Mouse (Mus musculus): Measurements from ENCODE around the gene Grhl1. TPM values are rescaled to one million over a fixed set of nuclear protein-coding genes. Genes with fewer than 3 reads are reported as not detected.
A peak's percentile ranks its signal among the peaks of the same experiment; 100 is the strongest.
"Not testable (repeated sequence)": the region's sequence is repeated elsewhere in the genome, so short reads cannot be mapped to it uniquely, and the experiment has no call there.

The Grhl1 gene
- polyA plus RNA-seq, 2 experiments: 0.20 to 0.45 TPM

GRCm38 (mm10) chr12:24634212-24634611 is 62.1 kb downstream of the Grhl1 start:
- H3K9me3 ChIP-seq (ENCODE audit: control insufficient read depth, low read length): no peaks in the 10 kb centered on the region
- H3K4me1 ChIP-seq (replicated peaks; ENCODE audit: control insufficient read depth in 2 of 2, insufficient read depth in 2 of 2, low read length in 1 of 2): peaks cover 27 to 39% of the 10 kb centered on the region in 2 experiments
- H3K9ac ChIP-seq (replicated peaks): peak overlapping the region; percentile 34; the same call in 1 of the 2 replicates
- H3K36me3 ChIP-seq (replicated peaks; ENCODE audit: control insufficient read depth, insufficient read depth, low read depth): no peaks in the 10 kb centered on the region
- H3K4me2 ChIP-seq (ENCODE audit: low read depth): peak overlapping the region; percentile 11
- 20% methylated on average over 4 of the region's 4 CpGs for WGBS (ENCODE audit: insufficient replicate concordance)
- peak overlapping the region; percentile 87 for H3K27ac ChIP-seq
- H3K4me3 ChIP-seq (ENCODE audit: insufficient read depth in 1 of 2, low read depth in 2 of 2, low read length in 2 of 2): no peak overlapping the region
- H3K27me3 ChIP-seq (ENCODE audit: control insufficient read depth, insufficient read depth, low read length): no peaks in the 10 kb centered on the region
- ATAC-seq (ENCODE audit: insufficient read depth) (peak; percentile 76), DNase-seq (ENCODE audit: low read depth in 3 of 3, low spot score in 3 of 3) (no peak)
- TF ChIP-seq EP300 (IDR thresholded peaks at IDR 0.05; ENCODE audit: low read depth) (no peak), CTCF (IDR thresholded peaks at IDR 0.05; ENCODE audit: low read depth) (no peak)

DNA sequence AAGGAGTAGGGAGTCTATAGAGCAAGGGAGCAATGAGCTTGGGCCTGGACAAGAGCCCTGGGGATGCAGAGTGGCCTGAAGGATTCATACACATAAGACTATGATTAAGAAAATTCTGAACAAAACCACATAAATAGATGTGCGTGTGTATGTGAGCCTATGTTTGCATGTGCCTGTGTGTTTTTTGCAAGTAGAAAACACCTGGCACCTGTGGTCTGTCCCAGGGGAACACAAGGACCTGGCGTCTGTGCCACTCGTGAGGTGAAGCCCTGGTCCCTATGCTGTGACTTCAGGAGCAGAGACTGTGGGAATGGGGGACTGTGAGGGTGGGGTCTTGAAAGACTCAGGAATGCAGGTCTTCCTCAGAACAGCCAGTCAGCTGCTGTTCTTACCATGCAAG is 62.6 kb downstream of the Grhl1 start:
- DNase-seq (ENCODE audit: low read depth in 3 of 3, low spot score in 3 of 3) (no peak), ATAC-seq (ENCODE audit: insufficient read depth) (0 out of 2 replicates have a peak, but pooled peaks have one; percentile 14)
- no peaks in the 10 kb centered on the region for H3K36me3 ChIP-seq (replicated peaks; ENCODE audit: control insufficient read depth, insufficient read depth, low read depth)
- H3K9ac ChIP-seq (replicated peaks): no peak overlapping the region; the same call in 1 of the 2 replicates
- H3K4me2 ChIP-seq (ENCODE audit: low read depth): no peak overlapping the region
- no peak overlapping the region for H3K4me3 ChIP-seq (ENCODE audit: insufficient read depth in 1 of 2, low read depth in 2 of 2, low read length in 2 of 2)
- peaks cover 31 to 43% of the 10 kb centered on the region in 2 experiments for H3K4me1 ChIP-seq (replicated peaks; ENCODE audit: control insufficient read depth in 2 of 2, insufficient read depth in 2 of 2, low read length in 1 of 2)
- WGBS (ENCODE audit: insufficient replicate concordance): 74% methylated on average over 3 of the region's 3 CpGs
- no peaks in the 10 kb centered on the region for H3K9me3 ChIP-seq (ENCODE audit: control insufficient read depth, low read length)
- H3K27me3 ChIP-seq (ENCODE audit: control insufficient read depth, insufficient read depth, low read length): no peaks in the 10 kb centered on the region
- H3K27ac ChIP-seq: peak overlapping the region; percentile 87
- no peak for TF ChIP-seq EP300 (IDR thresholded peaks at IDR 0.05; ENCODE audit: low read depth)
- no peak for TF ChIP-seq CTCF (IDR thresholded peaks at IDR 0.05; ENCODE audit: low read depth)

- not testable (repeated sequence) for H3K27ac ChIP-seq; H3K4me2 ChIP-seq (ENCODE audit: low read depth); H3K36me3 ChIP-seq (replicated peaks; ENCODE audit: control insufficient read depth, insufficient read depth, low read depth); H3K4me3 ChIP-seq (ENCODE audit: insufficient read depth in 1 of 2, low read depth in 2 of 2, low read length in 2 of 2); DNase-seq (ENCODE audit: low read depth in 3 of 3, low spot score in 3 of 3); H3K27me3 ChIP-seq (ENCODE audit: control insufficient read depth, insufficient read depth, low read length); H3K9me3 ChIP-seq (ENCODE audit: control insufficient read depth, low read length); ATAC-seq (ENCODE audit: insufficient read depth); H3K9ac ChIP-seq (replicated peaks)
- H3K4me1 ChIP-seq (replicated peaks; ENCODE audit: control insufficient read depth in 2 of 2, insufficient read depth in 2 of 2, low read length in 1 of 2): peaks cover 31 to 41% of the 10 kb centered on the region in 2 experiments
- 90% methylated on average over 10 of the region's 10 CpGs for WGBS (ENCODE audit: insufficient replicate concordance)
Observed at GRCm38 (mm10) chr12:24638787-24639186, 66.7 kb downstream of the Grhl1 start.

DNA sequence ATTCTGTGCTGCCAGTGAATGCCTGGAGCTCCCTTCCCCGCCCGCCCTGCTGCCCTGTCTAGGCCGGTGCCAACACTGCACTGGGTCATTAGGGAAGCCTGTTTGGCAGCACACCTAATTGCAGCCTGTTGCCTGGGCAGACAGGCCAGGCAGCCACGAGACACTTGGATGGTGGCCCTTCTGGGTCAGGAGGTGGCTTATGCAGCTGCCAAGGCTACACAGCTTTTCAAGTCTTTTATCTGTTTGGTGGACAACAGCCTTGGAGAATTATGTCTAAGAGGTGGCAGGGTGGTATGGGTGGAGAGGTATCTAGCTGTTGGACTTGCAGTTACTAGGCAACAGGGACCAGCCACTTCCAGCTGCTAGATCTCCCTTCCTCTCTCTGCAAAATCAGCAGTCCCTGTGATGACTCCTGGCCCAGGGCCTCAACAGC is 70.3 kb downstream of the Grhl1 start:
- no peak for DNase-seq (ENCODE audit: low read depth in 3 of 3, low spot score in 3 of 3)
- TF ChIP-seq CTCF (IDR thresholded peaks at IDR 0.05; ENCODE audit: low read depth) (no peak), EP300 (IDR thresholded peaks at IDR 0.05; ENCODE audit: low read depth) (no peak)
- WGBS (ENCODE audit: insufficient replicate concordance): 76% methylated on average over 4 of the region's 4 CpGs
- peaks cover 47 to 57% of the 10 kb centered on the region in 2 experiments for H3K4me1 ChIP-seq (replicated peaks; ENCODE audit: control insufficient read depth in 2 of 2, insufficient read depth in 2 of 2, low read length in 1 of 2)
- H3K4me2 ChIP-seq (ENCODE audit: low read depth): no peak overlapping the region
- H3K27ac ChIP-seq: no peak overlapping the region; the same call in 1 of the 2 replicates
- H3K9ac ChIP-seq (replicated peaks): no peak overlapping the region
- ATAC-seq (ENCODE audit: insufficient read depth): no peak
- no peaks in the 10 kb centered on the region for H3K36me3 ChIP-seq (replicated peaks; ENCODE audit: control insufficient read depth, insufficient read depth, low read depth)
- no peak overlapping the region for H3K4me3 ChIP-seq (ENCODE audit: insufficient read depth in 1 of 2, low read depth in 2 of 2, low read length in 2 of 2)
- no peaks in the 10 kb centered on the region for H3K9me3 ChIP-seq (ENCODE audit: control insufficient read depth, low read length)
- no peaks in the 10 kb centered on the region for H3K27me3 ChIP-seq (ENCODE audit: control insufficient read depth, insufficient read depth, low read length)

DNA sequence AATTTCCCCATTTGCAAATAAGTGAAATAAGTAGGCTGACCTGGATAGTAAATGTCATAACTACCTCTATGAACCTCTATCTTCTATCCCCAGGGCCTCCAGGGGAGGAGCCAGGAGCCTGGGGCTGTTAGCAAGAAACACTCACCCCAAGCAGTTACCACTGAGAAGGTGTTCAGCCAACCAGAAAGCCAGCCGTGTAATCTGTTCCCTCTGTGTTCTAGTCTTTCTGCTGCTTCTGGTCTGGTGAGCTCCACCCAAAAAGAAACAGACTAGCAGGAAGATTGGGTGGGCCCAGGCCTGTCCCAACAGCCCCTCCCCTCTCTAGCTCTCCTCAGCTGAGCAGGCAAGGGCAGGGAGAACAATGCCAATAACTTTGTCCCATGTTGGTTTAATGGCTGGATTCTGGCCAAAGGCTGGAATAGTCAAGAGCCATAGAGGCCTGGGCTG is 72.1 kb downstream of the Grhl1 start:
- Histone ChIP-seq H3K27ac (peak overlapping the region; percentile 82), H3K4me2 (ENCODE audit: low read depth) (peak overlapping the region; percentile 52)

More for the DNA sequence above, 72.1 kb downstream of the Grhl1 start:
- Histone ChIP-seq H3K27me3 (ENCODE audit: control insufficient read depth, insufficient read depth, low read length) (no peaks in the 10 kb centered on the region), H3K4me3 (ENCODE audit: insufficient read depth in 1 of 2, low read depth in 2 of 2, low read length in 2 of 2) (no peak overlapping the region), H3K9ac (replicated peaks) (peak overlapping the region; percentile 44; the same call in 1 of the 2 replicates), H3K9me3 (ENCODE audit: control insufficient read depth, low read length) (no peaks in the 10 kb centered on the region), H3K36me3 (replicated peaks; ENCODE audit: control insufficient read depth, insufficient read depth, low read depth) (no peaks in the 10 kb centered on the region), H3K4me1 (replicated peaks; ENCODE audit: control insufficient read depth in 2 of 2, insufficient read depth in 2 of 2, low read length in 1 of 2) (peaks cover 50 to 69% of the 10 kb centered on the region in 2 experiments)
- 16% methylated on average over 1 of the region's 1 CpGs for WGBS (ENCODE audit: insufficient replicate concordance)
- TF ChIP-seq CTCF (IDR thresholded peaks at IDR 0.05; ENCODE audit: low read depth): no peak
- TF ChIP-seq EP300 (IDR thresholded peaks at IDR 0.05; ENCODE audit: low read depth): peak; percentile 50
- DNase-seq (ENCODE audit: low read depth in 3 of 3, low spot score in 3 of 3) (peak; percentile 81 to 90 (median 85)), ATAC-seq (ENCODE audit: insufficient read depth) (peak; percentile 88)

All from liver, embryonic 14.5 days (tissue).